Mouse (Mus musculus) limb, embryonic 11.5 days (tissue): Measurements from ENCODE around the gene Cux1. TPM values are rescaled to one million over a fixed set of nuclear protein-coding genes. Genes with fewer than 3 reads are reported as not detected.

Experiments used
- ATAC-seq: fragments of 200-750 bp; cut with Nextera tagmentation; 2 replicates; pipeline ENCODE4 v1.8.0; 2017; ENCODE audit warnings: low read depth; ENCODE audit not compliant: insufficient number of reproducible peaks, low FRiP score, low TSS enrichment
- DNase-seq: peaks from one replicate; pipeline ENCODE4 v3.0.0-alpha.2; 2015; ENCODE audit warnings: low spot score
- H3K27ac ChIP-seq: fragments of 300-500 bp; sonication (generic); replicated peaks from 2 replicates; pipeline ENCODE4 v1.5.1; 2014; ENCODE audit warnings: low read depth, mild to moderate bottlenecking, low read length
- H3K27me3 ChIP-seq: fragments of 300-500 bp; sonication (generic); 2 replicates; pipeline ENCODE4 v1.6.1; 2014; ENCODE audit warnings: mild to moderate bottlenecking, low read length, mixed read lengths; ENCODE audit not compliant: control insufficient read depth, insufficient read depth
- H3K36me3 ChIP-seq: fragments of 300-500 bp; sonication (generic); 2 replicates; pipeline ENCODE4 v1.6.1; 2014; ENCODE audit warnings: mild to moderate bottlenecking, low read length, moderate library complexity, mixed read lengths; ENCODE audit not compliant: control insufficient read depth, insufficient read depth
- H3K4me1 ChIP-seq: fragments of 300-500 bp; sonication (generic); 2 replicates; pipeline ENCODE4 v1.6.1; 2014; ENCODE audit warnings: low read length, mixed read lengths; ENCODE audit not compliant: control insufficient read depth, insufficient read depth
- H3K4me2 ChIP-seq: fragments of 300-500 bp; sonication (generic); 2 replicates; pipeline ENCODE4 v1.6.1; 2014; ENCODE audit warnings: low read depth, mild to moderate bottlenecking, moderate library complexity; ENCODE audit not compliant: severe bottlenecking
- H3K4me3 ChIP-seq: fragments of 300-500 bp; sonication (generic); 2 replicates; pipeline ENCODE4 v1.5.1; 2014; ENCODE audit warnings: low read depth, low read length
- H3K9ac ChIP-seq: fragments of 300-500 bp; sonication (generic); 2 replicates; pipeline ENCODE4 v1.6.1; 2014; ENCODE audit warnings: mild to moderate bottlenecking, low read length
- H3K9me3 ChIP-seq: fragments of 300-500 bp; sonication (generic); 2 replicates; pipeline ENCODE4 v1.6.1; 2016; ENCODE audit warnings: low read length; ENCODE audit not compliant: control insufficient read depth
- WGBS: fragments of 180-500 bp; shearing (Covaris S2); extraction: QIAGEN DNeasy Blood & Tissue Kit; methylation state at CpG from one replicate; pipeline ENCODE4 v1.1.7; 2014; 5-methylcytosine and 5-hydroxymethylcytosine counted together
- polyA plus RNA-seq: library from polyadenylated mRNA; unstranded; fragments of >200 nt; fragmentation: Nextera tagmentation; extraction: Ambion mirVana; gene quantifications from 2 replicates; pipeline ENCODE4 v1.2.1, GENCODE M21; 2014

Cux1 gene
- polyA plus RNA-seq, 1 experiment from 2014 or later: 65.6 TPM

DNA sequence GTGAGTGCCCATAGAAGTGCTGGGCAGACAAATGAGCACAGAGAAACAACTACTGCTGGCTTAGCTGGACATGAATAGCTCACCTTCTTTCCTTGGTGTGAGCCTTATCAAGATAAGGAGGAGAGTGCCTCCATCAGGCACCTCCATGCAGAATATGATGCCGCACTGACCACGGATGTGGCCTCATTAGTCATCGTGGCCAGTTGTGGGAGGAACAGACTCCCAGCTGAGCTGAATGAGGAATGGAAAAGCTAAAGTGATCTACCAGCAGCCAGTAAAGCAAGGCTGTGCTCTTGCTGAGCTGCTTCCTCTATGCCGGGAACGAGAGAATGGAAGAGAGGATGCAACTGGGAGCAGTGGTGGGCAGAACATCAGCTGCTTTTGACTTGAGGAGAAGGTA lies 101.9 kb downstream of the Cux1 start:
- no peak for DNase-seq
- Histone ChIP-seq H3K4me1 (peaks cover 21% of the 10 kb centered on the region), H3K36me3 (no peaks in the 10 kb centered on the region), H3K9ac (no peak overlapping the region), H3K27ac (no peak overlapping the region), H3K4me3 (no peak overlapping the region), H3K4me2 (no peak overlapping the region), H3K27me3 (no peaks in the 10 kb centered on the region), H3K9me3 (no peaks in the 10 kb centered on the region)
- ATAC-seq: no peak
- WGBS: 67% methylated on average over 5 of the region's 5 CpGs

DNA sequence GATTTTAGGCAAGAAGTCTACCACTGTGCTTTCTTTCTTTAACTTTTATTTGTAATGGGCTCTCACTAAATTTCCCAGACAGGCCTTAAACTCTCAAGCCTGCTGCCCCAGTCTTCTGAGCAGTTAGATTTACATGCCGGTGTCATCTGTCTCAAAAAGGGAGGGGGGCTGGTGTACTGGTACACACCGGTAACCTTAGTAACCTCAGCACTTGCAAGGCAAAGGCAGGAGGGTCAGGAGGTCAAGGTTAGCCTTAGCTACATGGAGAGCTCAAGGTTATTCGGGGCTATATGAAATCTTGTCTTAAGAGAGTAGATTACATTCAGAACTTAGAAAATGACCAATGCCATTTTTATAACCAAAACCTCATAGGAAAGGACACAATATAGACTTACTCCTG lies 102.4 kb downstream of the Cux1 start:
- Histone ChIP-seq H3K9me3 (no peaks in the 10 kb centered on the region), H3K4me3 (no peak overlapping the region), H3K27ac (no peak overlapping the region), H3K4me1 (peaks cover 21% of the 10 kb centered on the region), H3K36me3 (no peaks in the 10 kb centered on the region), H3K27me3 (no peaks in the 10 kb centered on the region), H3K4me2 (no peak overlapping the region), H3K9ac (no peak overlapping the region)
- DNase-seq: no peak
- ATAC-seq: no peak
- 52% methylated on average over 3 of the region's 3 CpGs for WGBS

DNA sequence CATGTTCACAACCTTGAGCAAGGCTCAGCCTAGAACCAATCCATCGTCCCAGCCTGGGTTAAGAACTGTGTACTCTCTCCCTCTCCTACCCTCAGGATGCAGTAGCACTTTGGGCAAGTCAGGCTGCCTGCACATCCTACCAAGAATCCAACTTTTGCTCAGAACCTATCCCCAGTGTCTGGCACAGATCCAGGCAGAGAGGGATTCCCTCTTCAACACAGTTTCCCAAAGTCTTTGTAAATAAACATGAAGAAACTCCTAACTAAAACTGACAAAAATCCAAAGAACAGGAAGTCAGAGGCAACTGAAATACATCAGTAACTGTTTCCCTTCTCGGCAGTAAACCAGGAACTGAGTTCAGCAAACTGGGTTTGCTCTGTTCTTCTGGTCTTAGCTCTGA lies 103.2 kb downstream of the Cux1 start:
- H3K9me3 ChIP-seq: no peaks in the 10 kb centered on the region
- no peaks in the 10 kb centered on the region for H3K36me3 ChIP-seq
- WGBS: 70% methylated on average over 2 of the region's 2 CpGs
- H3K27me3 ChIP-seq: no peaks in the 10 kb centered on the region
- H3K9ac ChIP-seq: no peak overlapping the region
- H3K4me3 ChIP-seq: no peak overlapping the region
- ATAC-seq (no peak), DNase-seq (no peak)
- no peak overlapping the region for H3K4me2 ChIP-seq
- H3K4me1 ChIP-seq: peaks cover 22% of the 10 kb centered on the region
- no peak overlapping the region for H3K27ac ChIP-seq

DNA sequence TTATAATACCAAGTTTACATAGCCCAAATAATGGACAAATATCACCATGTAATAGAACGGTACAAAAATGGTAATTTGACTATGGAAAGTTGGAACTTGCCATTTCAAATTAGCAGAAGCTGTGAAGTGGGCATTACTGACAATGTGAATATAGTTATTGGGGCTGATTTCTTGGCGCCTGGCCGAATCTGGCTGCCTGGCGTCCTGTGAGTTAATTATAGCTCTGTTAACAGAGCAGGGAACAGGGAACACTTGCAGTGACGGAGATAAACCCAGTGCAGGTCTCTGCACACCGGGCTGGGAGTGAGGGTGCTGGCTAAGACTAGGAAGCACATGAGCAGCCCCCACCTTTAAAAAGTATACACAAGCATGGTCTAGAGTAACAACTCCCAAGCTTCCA lies 104.7 kb downstream of the Cux1 start:
- Histone ChIP-seq H3K4me2 (no peak overlapping the region), H3K27ac (no peak overlapping the region), H3K4me1 (peaks cover 22% of the 10 kb centered on the region), H3K27me3 (no peaks in the 10 kb centered on the region), H3K9ac (no peak overlapping the region), H3K9me3 (no peaks in the 10 kb centered on the region), H3K4me3 (no peak overlapping the region), H3K36me3 (no peaks in the 10 kb centered on the region)
- 70% methylated on average over 6 of the region's 6 CpGs for WGBS
- ATAC-seq (no peak), DNase-seq (no peak)

DNA sequence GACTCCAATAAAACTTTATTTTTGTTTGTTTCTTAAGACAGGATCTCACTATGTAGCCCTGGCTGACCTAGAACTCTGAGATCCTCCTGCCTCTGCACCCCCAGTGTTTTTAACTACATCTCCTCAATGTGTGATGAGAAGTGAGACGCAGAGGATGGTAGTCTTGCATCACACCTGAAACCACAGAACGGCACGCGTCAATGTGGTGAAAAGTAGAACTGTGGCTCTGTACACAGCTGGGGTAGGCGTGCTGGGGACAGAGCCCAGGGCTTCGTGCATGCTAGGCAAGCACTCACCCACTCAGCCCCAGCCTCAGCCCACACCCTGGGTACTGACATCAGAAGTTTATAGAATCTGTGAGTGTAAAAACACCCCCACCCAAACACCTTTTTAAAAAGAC lies 107.4 kb downstream of the Cux1 start:
- Histone ChIP-seq H3K9ac (no peak overlapping the region), H3K4me1 (peaks cover 12% of the 10 kb centered on the region; the same call in 1 of the 2 replicates), H3K4me2 (no peak overlapping the region), H3K4me3 (no peak overlapping the region), H3K27me3 (no peaks in the 10 kb centered on the region), H3K36me3 (no peaks in the 10 kb centered on the region), H3K9me3 (no peaks in the 10 kb centered on the region), H3K27ac (no peak overlapping the region)
- WGBS: 95% methylated on average over 6 of the region's 6 CpGs
- ATAC-seq (no peak), DNase-seq (no peak)

DNA sequence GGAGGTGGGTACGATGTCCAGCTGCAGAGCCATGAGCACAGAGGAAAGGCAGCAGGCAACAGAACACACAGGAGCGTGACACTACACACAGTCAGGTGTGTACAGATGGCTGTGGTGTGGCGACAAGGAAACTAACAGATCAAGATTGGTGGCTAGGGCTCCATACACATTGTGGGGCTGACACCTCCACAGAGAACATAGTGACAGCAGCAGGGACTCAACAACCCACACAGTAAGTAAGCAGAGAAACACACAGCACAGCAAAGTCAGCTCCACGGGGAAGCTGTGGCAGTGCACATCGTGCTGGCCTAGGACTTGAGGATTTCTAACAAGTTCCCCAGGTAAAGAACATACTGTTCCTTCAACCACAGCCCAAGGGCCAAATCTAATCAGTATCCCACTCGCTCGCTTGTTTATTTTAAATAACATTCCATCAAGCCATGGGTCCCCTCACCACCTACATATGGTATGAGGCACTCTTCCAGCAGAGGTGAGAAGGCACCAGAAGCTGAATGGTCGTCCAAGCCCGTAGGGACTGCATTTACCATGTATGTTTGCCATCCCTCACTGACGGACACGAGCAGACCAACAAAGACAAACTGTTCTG lies 108.3 kb downstream of the Cux1 start:
- WGBS: 80% methylated on average over 11 of the region's 11 CpGs

DNA sequence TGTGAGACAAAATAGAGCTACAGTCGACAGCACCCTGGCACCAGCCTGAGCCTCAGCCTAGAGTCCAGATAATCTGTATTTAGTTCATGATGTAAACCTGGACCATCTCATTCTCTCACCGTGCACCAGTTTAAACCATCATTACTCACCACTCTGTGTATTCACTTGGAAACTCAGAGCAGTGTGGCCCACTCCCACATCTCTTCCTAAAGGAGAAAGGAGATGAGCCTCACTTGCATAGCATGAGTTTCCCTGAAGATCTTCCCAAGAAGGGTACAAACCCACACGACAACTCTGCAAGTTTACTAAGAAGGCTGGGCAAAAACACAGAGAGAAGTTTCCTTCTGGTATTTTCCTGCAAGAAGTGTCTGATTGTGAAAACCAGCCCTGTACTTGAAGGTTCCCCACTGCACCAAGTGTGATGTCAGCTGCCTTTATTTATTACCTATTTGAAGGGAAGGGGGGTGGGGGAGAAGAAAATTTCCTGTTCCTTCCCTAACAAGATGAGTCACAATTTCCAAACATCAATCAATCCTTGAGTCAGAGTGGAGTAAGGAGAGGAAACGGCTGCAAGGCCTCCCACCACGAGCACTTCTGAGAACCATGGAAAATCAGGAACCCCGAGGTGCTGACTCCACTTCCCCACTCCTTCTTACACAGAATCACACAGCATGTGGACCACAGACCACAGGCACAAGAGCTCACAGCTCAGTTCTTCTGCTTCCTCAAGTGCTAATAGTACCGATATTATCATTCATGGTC lies 109.0 kb downstream of the Cux1 start:
- H3K4me1 ChIP-seq: peaks cover 8% of the 10 kb centered on the region; the same call in 1 of the 2 replicates
- H3K27me3 ChIP-seq: no peaks in the 10 kb centered on the region
- H3K4me3 ChIP-seq: no peak overlapping the region
- H3K27ac ChIP-seq: no peak overlapping the region
- 52% methylated on average over 7 of the region's 7 CpGs for WGBS
- no peaks in the 10 kb centered on the region for H3K36me3 ChIP-seq
- ATAC-seq: no peak
- no peaks in the 10 kb centered on the region for H3K9me3 ChIP-seq
- no peak overlapping the region for H3K4me2 ChIP-seq
- no peak overlapping the region for H3K9ac ChIP-seq
- no peak for DNase-seq

More for the DNA sequence above, 108.3 kb downstream of the Cux1 start:
- ATAC-seq: no peak
- no peak overlapping the region for H3K27ac ChIP-seq
- no peak overlapping the region for H3K9ac ChIP-seq
- H3K4me3 ChIP-seq: no peak overlapping the region
- H3K27me3 ChIP-seq: no peaks in the 10 kb centered on the region
- no peak for DNase-seq
- peaks cover 8% of the 10 kb centered on the region; the same call in 1 of the 2 replicates for H3K4me1 ChIP-seq
- no peaks in the 10 kb centered on the region for H3K36me3 ChIP-seq
- no peak overlapping the region for H3K4me2 ChIP-seq
- H3K9me3 ChIP-seq: no peaks in the 10 kb centered on the region

DNA sequence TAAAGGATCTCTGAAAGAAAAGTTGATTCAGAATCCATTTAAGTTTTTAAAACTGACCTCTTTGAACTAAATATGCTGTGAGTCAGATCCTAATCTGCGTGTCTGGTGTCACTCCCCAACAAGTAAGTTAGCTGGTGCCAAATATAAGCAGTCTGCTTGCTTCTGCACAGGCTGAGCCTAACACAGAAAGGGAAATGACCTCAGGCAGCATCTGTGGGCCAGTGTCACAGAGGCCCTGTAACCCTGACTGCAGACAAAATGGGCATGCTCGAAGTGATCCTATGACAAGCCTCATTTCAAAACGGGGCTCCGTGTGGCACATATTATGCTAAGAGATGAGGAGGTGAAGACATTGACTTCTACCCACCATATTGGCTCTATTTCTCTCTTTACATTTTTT lies 110.9 kb downstream of the Cux1 start:
- no peaks in the 10 kb centered on the region for H3K36me3 ChIP-seq
- H3K9me3 ChIP-seq: no peaks in the 10 kb centered on the region
- no peak overlapping the region for H3K4me2 ChIP-seq
- no peak overlapping the region for H3K9ac ChIP-seq
- WGBS: 81% methylated on average over 4 of the region's 4 CpGs
- ATAC-seq (no peak), DNase-seq (no peak)
- H3K4me3 ChIP-seq: no peak overlapping the region
- peaks cover 8% of the 10 kb centered on the region; the same call in 1 of the 2 replicates for H3K4me1 ChIP-seq
- no peak overlapping the region for H3K27ac ChIP-seq
- H3K27me3 ChIP-seq: no peaks in the 10 kb centered on the region
